Mouse (Mus musculus) MEL (cell line): ENCODE results near the gene Araf. TPM values are rescaled to one million over a fixed set of nuclear protein-coding genes. Genes with fewer than 3 reads are reported as not detected.
"Not testable (repeated sequence)": the region's sequence is repeated elsewhere in the genome, so short reads cannot be mapped to it uniquely, and the experiment has no call there.

Experiments used
- DNase-seq: peaks from one replicate; pipeline ENCODE4 v3.0.0; 2011; ENCODE audit warnings: low read depth, low spot score
- H3K27ac ChIP-seq: 2 replicates; pipeline ENCODE4 v1.5.1; 2012; ENCODE audit warnings: low read depth, mild to moderate bottlenecking, control low read depth, low read length, moderate library complexity; ENCODE audit not compliant: control insufficient read depth
- H3K27me3 ChIP-seq, 2 experiments: fragments of 150-350 bp in 1 of 2; sonication (generic) in 1 of 2; 2 replicates each; pipeline ENCODE4 v1.6.1; 2012; ENCODE audit warnings: low read length in 2 of 2, mild to moderate bottlenecking in 2 of 2, improper control_type of control experiment in 1 of 2, moderate library complexity in 1 of 2; ENCODE audit not compliant: insufficient read depth in 2 of 2, control insufficient read depth in 1 of 2
- H3K36me3 ChIP-seq, 2 experiments: 2 replicates each; pipeline ENCODE4 v1.6.1; 2012 to 2014; ENCODE audit warnings: low read length in 2 of 2, improper control_type of control experiment in 1 of 2, inconsistent platforms in 1 of 2, mild to moderate bottlenecking in 1 of 2; ENCODE audit not compliant: insufficient read depth in 2 of 2, control insufficient read depth in 1 of 2
- H3K4me1 ChIP-seq, 2 experiments: fragments of 150-350 bp in 1 of 2; sonication (generic) in 1 of 2; 2 replicates each; pipeline ENCODE4 v1.6.1; 2012; ENCODE audit warnings: low read length in 2 of 2, improper control_type of control experiment in 1 of 2, mild to moderate bottlenecking in 1 of 2; ENCODE audit not compliant: insufficient read depth in 2 of 2, control insufficient read depth in 1 of 2
- H3K4me3 ChIP-seq, 2 experiments: fragments of 150-350 bp in 1 of 2; sonication (generic) in 1 of 2; 2 replicates each; pipeline ENCODE4 v1.5.1; 2012; ENCODE audit warnings: low read depth in 2 of 2, low read length in 2 of 2, mild to moderate bottlenecking in 2 of 2, moderate library complexity in 2 of 2, control low read depth in 1 of 2, improper control_type of control experiment in 1 of 2; ENCODE audit not compliant: control insufficient read depth in 1 of 2, insufficient read depth in 1 of 2
- H3K79me2 ChIP-seq: 2 replicates; pipeline ENCODE4 v1.6.1; 2012; ENCODE audit warnings: mild to moderate bottlenecking, low read length, moderate library complexity; ENCODE audit not compliant: control insufficient read depth, poor library complexity, insufficient read depth
- H3K9ac ChIP-seq: 2 replicates; pipeline ENCODE4 v1.6.1; 2012; ENCODE audit warnings: low read depth, mild to moderate bottlenecking, control low read depth, low read length, moderate library complexity; ENCODE audit not compliant: control insufficient read depth, poor library complexity, severe bottlenecking
- H3K9me3 ChIP-seq: fragments of 150-350 bp; sonication (generic); replicated peaks from 2 replicates; pipeline ENCODE4 v1.6.1; 2012; ENCODE audit warnings: mild to moderate bottlenecking, low read length, improper control_type of control experiment, moderate library complexity; ENCODE audit not compliant: insufficient read depth
- CTCF ChIP-seq, 3 experiments: IDR thresholded peaks in 2 of 3; conservative IDR thresholded peaks in 1 of 3; 2 replicates each; pipeline ENCODE4 v1.5.1; 2011 to 2012; ENCODE audit warnings: low read length in 3 of 3, low read depth in 2 of 3, mild to moderate bottlenecking in 2 of 3, improper control_type of control experiment in 1 of 3, inconsistent platforms in 1 of 3, mixed read lengths in 1 of 3, moderate library complexity in 1 of 3; ENCODE audit not compliant: control insufficient read depth in 1 of 3, insufficient read depth in 1 of 3, poor library complexity in 1 of 3, severe bottlenecking in 1 of 3
- E2F4 ChIP-seq: IDR thresholded peaks from 2 replicates; pipeline ENCODE4 v1.6.1; 2011; ENCODE audit warnings: low read depth, low read length, improper control_type of control experiment, borderline replicate concordance
- ETS1 ChIP-seq: IDR thresholded peaks from 2 replicates; pipeline ENCODE4 v1.6.1; 2012; ENCODE audit warnings: low read depth, mild to moderate bottlenecking, inconsistent platforms, low read length, improper control_type of control experiment, moderate library complexity
- JUND ChIP-seq: IDR thresholded peaks from 2 replicates; pipeline ENCODE4 v1.6.1; 2011; ENCODE audit warnings: low read depth, mild to moderate bottlenecking, improper control_type of control experiment, low read length
- KAT2A ChIP-seq: conservative IDR thresholded peaks from 2 replicates; pipeline ENCODE4 v1.6.1; 2012; ENCODE audit warnings: low read depth, low read length, improper control_type of control experiment, inconsistent platforms
- MAFK ChIP-seq: IDR thresholded peaks from 2 replicates; pipeline ENCODE4 v1.6.1; 2011; ENCODE audit warnings: low read depth, mild to moderate bottlenecking, low read length, improper control_type of control experiment, borderline replicate concordance
- MAX ChIP-seq: IDR thresholded peaks from 2 replicates; pipeline ENCODE4 v1.6.1; 2011; ENCODE audit warnings: low read length, improper control_type of control experiment
- MEF2A ChIP-seq: IDR thresholded peaks from 2 replicates; pipeline ENCODE4 v1.6.1; 2014; ENCODE audit warnings: low read depth, mild to moderate bottlenecking, inconsistent platforms, low read length, improper control_type of control experiment; ENCODE audit not compliant: poor library complexity, insufficient replicate concordance, severe bottlenecking; ENCODE audit errors: extremely low read depth
- POLR2AphosphoS2 ChIP-seq: IDR thresholded peaks from 2 replicates; pipeline ENCODE4 v1.6.1; 2011; ENCODE audit warnings: low read length, improper control_type of control experiment
- RAD21 ChIP-seq: IDR thresholded peaks from 2 replicates; pipeline ENCODE4 v1.6.1; 2011; ENCODE audit warnings: mild to moderate bottlenecking, low read depth, low read length, improper control_type of control experiment
- RCOR1 ChIP-seq: IDR thresholded peaks from 2 replicates; pipeline ENCODE4 v1.6.1; 2012; ENCODE audit warnings: low read depth, mild to moderate bottlenecking, inconsistent platforms, low read length, improper control_type of control experiment
- SIN3A ChIP-seq: IDR thresholded peaks from 2 replicates; pipeline ENCODE4 v1.6.1; 2012; ENCODE audit warnings: low read length, improper control_type of control experiment, inconsistent platforms
- SMC3 ChIP-seq: IDR thresholded peaks from 2 replicates; pipeline ENCODE4 v1.6.1; 2011; ENCODE audit warnings: low read depth, low read length, improper control_type of control experiment
- TBP ChIP-seq: IDR thresholded peaks from 2 replicates; pipeline ENCODE4 v1.8.0; 2011; ENCODE audit warnings: low read depth, low read length, improper control_type of control experiment
- USF1 ChIP-seq: IDR thresholded peaks from 2 replicates; pipeline ENCODE4 v1.6.1; 2014; ENCODE audit warnings: low read depth, mild to moderate bottlenecking, inconsistent platforms, low read length, improper control_type of control experiment, moderate library complexity
- ZC3H11A ChIP-seq: IDR thresholded peaks from 2 replicates; pipeline ENCODE4 v1.6.1; 2012; ENCODE audit warnings: low read depth, mild to moderate bottlenecking, inconsistent platforms, low read length, improper control_type of control experiment
- ZMIZ1 ChIP-seq: IDR thresholded peaks from 2 replicates; pipeline ENCODE4 v1.6.1; 2012; ENCODE audit warnings: low read depth, mild to moderate bottlenecking, inconsistent platforms, low read length, improper control_type of control experiment, moderate library complexity
- ZNF384 ChIP-seq: IDR thresholded peaks from 2 replicates; pipeline ENCODE4 v1.6.1; 2012; ENCODE audit warnings: low read depth, mild to moderate bottlenecking, inconsistent platforms, low read length, improper control_type of control experiment
- polyA plus RNA-seq, 2 experiments: library from polyadenylated mRNA; stranded (reverse) in 1 of 2; unstranded in 1 of 2; fragments of >175 nt in 1 of 2; fragments of >200 nt in 1 of 2; gene quantifications; 2 replicates each; pipeline versions ENCODE4 v1.2.1 to v1.2.4; 2012; ENCODE audit warnings: low replicate concordance in 2 of 2, low read depth in 1 of 2; ENCODE audit not compliant: insufficient read length in 2 of 2, insufficient read depth in 1 of 2, missing spikeins in 1 of 2
- total RNA-seq: library from RNA; depleted of rRNA; stranded (reverse); fragments of 300-350 nt; gene quantifications from 2 replicates; pipeline ENCODE4 v1.2.3, GENCODE M21; 2012

Araf gene
- total and polyA plus RNA-seq, 3 experiments, result 115 to 236 (median 174) TPM

DNA sequence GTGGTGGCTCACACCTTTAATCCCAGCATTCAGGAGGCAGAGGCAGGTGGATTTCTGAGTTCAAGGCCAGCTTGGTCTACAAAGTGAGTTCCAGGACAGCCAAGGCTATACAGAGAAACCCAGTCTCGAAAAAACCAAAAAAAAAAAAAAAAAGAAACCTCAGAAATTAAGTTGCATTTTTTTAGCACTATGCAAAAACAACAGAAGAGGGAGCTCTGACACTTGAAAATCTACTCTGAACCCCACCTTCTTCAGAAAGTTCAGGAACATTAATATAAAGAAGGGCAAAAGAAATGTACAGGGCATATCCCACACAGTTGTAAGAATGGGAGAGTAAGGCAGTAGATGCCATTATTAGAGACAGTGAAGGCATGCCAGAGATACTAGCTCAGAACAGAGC is 6.7 kb downstream of the Araf start:
- H3K4me3 ChIP-seq, H3K9me3 ChIP-seq, H3K36me3 ChIP-seq, H3K79me2 ChIP-seq, H3K27me3 ChIP-seq, H3K27ac ChIP-seq, H3K4me1 ChIP-seq, H3K9ac ChIP-seq: not testable (repeated sequence)
- TF ChIP-seq SMC3 (peak; percentile 49), RAD21 (peak; percentile 75), CTCF (IDR thresholded peaks at IDR 0.05 in 2 of 3, conservative IDR thresholded peaks at IDR 0.05 in 1 of 3; ENCODE audit: control insufficient read depth in 1 of 3, insufficient read depth in 1 of 3, low read depth in 2 of 3, low read length in 3 of 3, poor library complexity in 1 of 3, severe bottlenecking in 1 of 3) (peak in 2 of 3 experiments; percentile 21 to 64; a peak in 3 of 6 replicates), ZNF384 (peak; percentile 92), ZC3H11A (peak; percentile 47)
- DNase-seq, result peak; percentile 50

DNA sequence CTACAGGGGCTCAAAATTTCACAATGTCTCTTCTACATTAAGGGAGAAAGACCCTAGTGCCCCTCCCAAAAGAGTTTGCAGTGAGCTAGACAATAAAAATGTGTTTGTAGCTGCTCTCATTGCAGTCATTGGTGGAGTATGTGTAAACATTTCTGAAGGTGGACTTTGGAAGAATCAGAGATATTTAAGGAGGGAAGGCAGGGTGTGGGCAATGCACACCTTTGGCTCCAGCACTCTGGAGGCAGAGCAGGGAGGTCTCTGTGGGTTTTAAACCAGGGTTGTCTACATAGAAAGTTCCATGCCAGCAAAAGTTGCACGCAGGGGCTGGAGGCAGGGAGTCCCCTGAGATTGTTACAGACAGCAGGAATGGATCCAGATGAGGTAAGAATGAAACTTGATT is 8.7 kb downstream of the Araf start:
- Histone ChIP-seq H3K9me3 (no peaks in the 10 kb centered on the region), H3K4me1 (no peaks in the 10 kb centered on the region), H3K27ac (no peak overlapping the region), H3K9ac (no peak overlapping the region), H3K4me3 (no peak overlapping the region), H3K79me2 (no peaks in the 10 kb centered on the region), H3K36me3 (no peaks in the 10 kb centered on the region), H3K27me3 (no peaks in the 10 kb centered on the region)
- TF ChIP-seq RCOR1 (no peak), JUND (no peak), POLR2AphosphoS2 (no peak), ETS1 (no peak), SMC3 (no peak), SIN3A (no peak), KAT2A (no peak), E2F4 (no peak), USF1 (no peak), TBP (no peak), MEF2A (no peak), MAFK (no peak), MAX (no peak), ZNF384 (no peak)
- DNase-seq, result no peak

DNA sequence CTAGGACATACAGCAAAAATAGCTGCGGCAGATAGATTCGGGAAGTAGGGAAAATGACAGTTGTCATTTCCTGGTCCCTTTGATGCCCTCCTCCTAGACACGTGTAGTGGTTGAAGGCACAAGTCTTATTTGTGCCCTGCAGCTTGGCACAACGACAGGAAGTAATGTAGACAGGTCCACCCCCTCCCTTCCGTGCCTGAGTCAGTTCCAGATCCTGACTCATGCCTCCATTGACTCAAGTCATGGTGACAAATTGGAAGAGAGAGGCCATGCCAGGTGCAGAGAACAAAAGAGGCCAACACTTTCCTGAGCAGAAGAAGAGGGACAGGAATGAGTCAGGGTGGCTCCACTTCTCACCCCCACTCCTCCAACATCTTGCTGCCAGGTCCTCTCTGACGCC is 19.4 kb downstream of the Araf start:
- H3K27me3 ChIP-seq, result no peaks in the 10 kb centered on the region
- no peak overlapping the region for H3K9ac ChIP-seq
- no peaks in the 10 kb centered on the region for H3K79me2 ChIP-seq
- H3K9me3 ChIP-seq, result no peaks in the 10 kb centered on the region
- peak; percentile 21 for DNase-seq
- H3K4me3 ChIP-seq, result no peak overlapping the region
- no peak for TF ChIP-seq ZMIZ1
- peaks cover 0 to 4% of the 10 kb centered on the region in 2 experiments; a peak in 2 of 4 replicates for H3K4me1 ChIP-seq
- no peak overlapping the region for H3K27ac ChIP-seq
- no peaks in the 10 kb centered on the region; a peak in 1 of 4 replicates for H3K36me3 ChIP-seq
